Mouse (Mus musculus): ENCODE measurements around the gene Zcchc9. TPM values are rescaled to one million over a fixed set of nuclear protein-coding genes. Genes with fewer than 3 reads are reported as not detected.

Zcchc9 gene
- polyA plus RNA-seq (2012; rRNA removed), result 9.9 and 10.6 TPM in 2 replicates

DNA sequence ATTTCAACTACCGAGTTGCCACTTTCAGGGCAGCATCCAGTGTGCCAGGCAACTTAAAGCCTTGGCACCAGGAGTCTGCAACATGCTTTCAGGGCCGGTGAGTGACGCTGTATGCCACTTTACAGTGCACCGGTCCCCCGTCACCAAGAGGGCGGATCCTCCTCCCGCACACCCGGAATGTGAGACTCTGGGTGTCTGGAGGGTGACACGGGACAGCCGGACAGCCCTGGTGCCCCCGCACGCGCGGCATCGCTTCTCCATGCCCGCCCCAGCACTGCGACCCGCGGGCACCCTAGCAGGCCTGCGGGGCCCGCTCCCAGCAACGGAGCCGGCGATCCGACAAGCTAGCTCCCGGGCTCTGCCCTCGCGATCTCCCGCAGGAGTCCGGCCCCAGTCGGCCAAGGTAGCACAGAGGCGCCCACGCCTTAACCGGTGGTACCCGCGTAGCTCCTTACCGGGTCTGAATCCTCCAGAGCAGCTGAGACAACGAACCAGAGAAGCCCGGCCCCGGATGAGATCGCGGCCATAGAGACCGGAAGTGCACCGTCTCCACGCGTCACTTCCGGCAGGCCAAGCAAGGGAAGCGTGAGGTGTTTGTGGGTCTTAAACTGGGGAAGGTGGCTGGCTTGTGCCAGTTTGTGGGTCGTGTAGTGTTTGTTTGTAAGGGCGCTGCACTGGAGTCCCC is at the start of gene Zcchc9:
Zcchc9 (minus strand) TSS at position 551 of the 685 bp plus-strand sequence.

Other genes with a start within 250 kb of the Zcchc9 start
- gene Acot12, start 66.2 kb downstream of the Zcchc9 start, polyA plus RNA-seq (2012; rRNA removed), result 19.0 and 19.9 TPM in 2 replicates
- gene Ckmt2, start 69.2 kb upstream of the Zcchc9 start, polyA plus RNA-seq (2012; rRNA removed), result 0.31 TPM in 1 of 2 replicates, not detected in the other